8 mouse cellular contexts compared by ENCODE assay signal in genomic region chr2:25581294-25581864, GRCm38 (mm10). TPM values are rescaled to one million over a fixed set of nuclear protein-coding genes. Genes with fewer than 3 reads are reported as not detected.
DNase-seq lines count a peak whose midpoint lies in the region; ATAC-seq and TF ChIP-seq lines count a peak whose summit lies in the region.

Gene Ajm1, minus strand, starts transcription at chr2:25581757.

- H3K36me3 ChIP-seq in forebrain, embryonic 10.5 days (replicated peaks), result peaks cover 41% of the 10 kb centered on the region
- H3K36me3 ChIP-seq in lung, postnatal 0 days (ENCODE audit: insufficient read depth, low read length), result 0 out of 2 replicates have a peak, but pooled peaks cover 5% of the 10 kb centered on the region

- H3K27me3 ChIP-seq in forebrain, embryonic 10.5 days (ENCODE audit: poor library complexity, severe bottlenecking), result peaks cover 52% of the 10 kb centered on the region
- peaks cover 48% of the 10 kb centered on the region for H3K27me3 ChIP-seq in lung, postnatal 0 days (replicated peaks; ENCODE audit: insufficient read depth, low read length)

- H3K4me3 ChIP-seq in forebrain, embryonic 10.5 days, result peak within 1 kb of the TSS; percentile 42
- peak within 1 kb of the TSS; percentile 20; the same call in 1 of the 2 replicates for H3K4me3 ChIP-seq in lung, postnatal 0 days (ENCODE audit: low read depth, low read length)

- peak; percentile 78 for ATAC-seq in lung, postnatal 0 days

- peak; percentile 63 for DNase-seq in ES-CJ7 (ENCODE audit: low read depth, low spot score)
- DNase-seq in brain, embryonic 14.5 days (ENCODE audit: low read depth), result peak; percentile 86
- DNase-seq in forebrain, embryonic 10.5 days (ENCODE audit: extremely low spot score, low spot score), result peak; percentile 71
- DNase-seq in heart, postnatal 4 days, result peak; percentile 71
- peak; percentile 82 to 90 for DNase-seq in layer of hippocampus, postnatal 14 days (ENCODE audit: low spot score in 2 of 2)
- DNase-seq in lung, postnatal 0 days (ENCODE audit: low spot score), result peak; percentile 79
- peak; percentile 53 for DNase-seq in retina, adult 2 months (ENCODE audit: low read depth, low spot score)
- DNase-seq in urinary bladder, postnatal 4 days (ENCODE audit: low spot score in 2 of 2), result no peak

- 9% methylated on average over 19 of the region's 19 CpGs for WGBS in forebrain, embryonic 10.5 days
- 5% methylated on average over 19 of the region's 19 CpGs for WGBS in lung, postnatal 0 days

- peak; percentile 89 for TF ChIP-seq CTCF in brain, embryonic 14.5 days (IDR thresholded peaks at IDR 0.05; ENCODE audit: borderline replicate concordance, extremely low read depth, insufficient read depth, insufficient read length)
- peak; percentile 87 for TF ChIP-seq CTCF in lung, postnatal 0 days (IDR thresholded peaks at IDR 0.05)

- peaks cover 62% of the 10 kb centered on the region for H3K4me1 ChIP-seq in forebrain, embryonic 10.5 days
- H3K4me1 ChIP-seq in lung, postnatal 0 days (ENCODE audit: insufficient read depth, low read depth, low read length), result peaks cover 25% of the 10 kb centered on the region

- no peak for TF ChIP-seq EP300 in lung, postnatal 0 days (IDR thresholded peaks at IDR 0.05)

- no peak within 1 kb of the TSS for H3K9ac ChIP-seq in lung, postnatal 0 days (replicated peaks; ENCODE audit: low read depth)

- peak within 1 kb of the TSS; percentile 58 for H3K4me2 ChIP-seq in lung, postnatal 0 days (replicated peaks; ENCODE audit: low read depth, low read length)

- TF ChIP-seq POLR2A in brain, embryonic 14.5 days (IDR thresholded peaks at IDR 0.05; ENCODE audit: borderline replicate concordance, extremely low read depth, insufficient read depth, insufficient read length, poor library complexity, severe bottlenecking), result no peak

- H3K27ac ChIP-seq in forebrain, embryonic 10.5 days, result no peak within 1 kb of the TSS
- H3K27ac ChIP-seq in lung, postnatal 0 days (ENCODE audit: low read length), result no peak within 1 kb of the TSS

- H3K9me3 ChIP-seq in forebrain, embryonic 10.5 days, result no peaks in the 10 kb centered on the region
- no peaks in the 10 kb centered on the region for H3K9me3 ChIP-seq in lung, postnatal 0 days (ENCODE audit: low read length)

RNA-seq across cellular contexts. Expression of gene Ajm1, which starts in this region (rescaled TPM):
- polyA plus RNA-seq in brain, embryonic 14.5 days (2012; rRNA removed), result 24.5 and 30.3 TPM in 2 replicates
- 0.02 TPM in 1 of 2 replicates, not detected in the other for polyA plus RNA-seq in forebrain, embryonic 10.5 days (2016; fragmentation: Nextera tagmentation; extraction: Ambion mirVana)
- under 1 TPM; 0.14 to 0.41 TPM for total RNA-seq in heart, postnatal 4 days (2021)
- total RNA-seq in layer of hippocampus, postnatal 14 days (2021), result 100 to 1,000 TPM in 1 of 2 experiments, 10 to 100 TPM in 1; 99.8 to 103 TPM
- 0.07 TPM in 1 of 2 replicates, not detected in the other for polyA plus RNA-seq in lung, postnatal 0 days (2015; fragmentation: Nextera tagmentation; extraction: Ambion mirVana)

Comparison
In these comparisons a context has a peak if more than half of its experiments do, and no peak if none do; other contexts are left out.
1. RNA of gene Ajm1 (total RNA-seq): 99.8 to 103 TPM in layer of hippocampus, postnatal 14 days; 0.14 to 0.41 TPM in heart, postnatal 4 days; every median in the first group is over 10 times any median in the second.
2. RNA of gene Ajm1 (polyA plus RNA-seq): 24.5 to 30.3 TPM in brain, embryonic 14.5 days; 0.02 TPM in forebrain, embryonic 10.5 days and 0.07 TPM in lung, postnatal 0 days; every median in the first group is over 10 times any median in the second.
3. Peak in DNase-seq and H3K4me3 ChIP-seq in forebrain, embryonic 10.5 days; RNA of the gene not detected or under 1 TPM.
4. Peak in DNase-seq in heart, postnatal 4 days; RNA of the gene not detected or under 1 TPM.
5. Peak in DNase-seq, ATAC-seq, H3K4me3 ChIP-seq and H3K4me2 ChIP-seq in lung, postnatal 0 days; RNA of the gene not detected or under 1 TPM.
6. DNase-seq: peak in ES-CJ7 (single experiment), brain, embryonic 14.5 days (single experiment), layer of hippocampus, postnatal 14 days (2 of 2) and retina, adult 2 months (single experiment); none in urinary bladder, postnatal 4 days (0 of 2).